Mouse (Mus musculus) MEL (cell line): ENCODE results near the gene Bcl11b.

Experiments used
- BHLHE40 ChIP-seq: IDR thresholded peaks from 2 replicates; pipeline ENCODE4 v1.6.1; 2012; ENCODE audit warnings: low read depth, mild to moderate bottlenecking, inconsistent platforms, low read length, improper control_type of control experiment, borderline replicate concordance
- CHD1 ChIP-seq: IDR thresholded peaks from 2 replicates; pipeline ENCODE4 v1.6.1; 2012; ENCODE audit warnings: low read depth, mild to moderate bottlenecking, inconsistent platforms, low read length, improper control_type of control experiment
- CTCF ChIP-seq, 3 experiments: IDR thresholded peaks in 2 of 3; conservative IDR thresholded peaks in 1 of 3; 2 replicates each; pipeline ENCODE4 v1.5.1; 2011 to 2012; ENCODE audit warnings: low read length in 3 of 3, low read depth in 2 of 3, mild to moderate bottlenecking in 2 of 3, improper control_type of control experiment in 1 of 3, inconsistent platforms in 1 of 3, mixed read lengths in 1 of 3, moderate library complexity in 1 of 3; ENCODE audit not compliant: control insufficient read depth in 1 of 3, insufficient read depth in 1 of 3, poor library complexity in 1 of 3, severe bottlenecking in 1 of 3
- EP300 ChIP-seq, 2 experiments: IDR thresholded peaks; 2 replicates each; pipeline ENCODE4 v1.6.1; 2011; ENCODE audit warnings: improper control_type of control experiment in 2 of 2, low read length in 2 of 2, low read depth in 1 of 2, mild to moderate bottlenecking in 1 of 2
- MAFK ChIP-seq: IDR thresholded peaks from 2 replicates; pipeline ENCODE4 v1.6.1; 2011; ENCODE audit warnings: low read depth, mild to moderate bottlenecking, low read length, improper control_type of control experiment, borderline replicate concordance
- NELFE ChIP-seq: IDR thresholded peaks from 2 replicates; pipeline ENCODE4 v1.6.1; 2011; ENCODE audit warnings: low read depth, low read length, improper control_type of control experiment
- POLR2A ChIP-seq, 2 experiments: IDR thresholded peaks; 2 replicates each; pipeline ENCODE4 v1.6.1; 2011 to 2012; ENCODE audit warnings: low read length in 2 of 2, mild to moderate bottlenecking in 2 of 2, control low read depth in 1 of 2, improper control_type of control experiment in 1 of 2, low read depth in 1 of 2, moderate library complexity in 1 of 2; ENCODE audit not compliant: control insufficient read depth in 1 of 2, insufficient read depth in 1 of 2, poor library complexity in 1 of 2
- RAD21 ChIP-seq: IDR thresholded peaks from 2 replicates; pipeline ENCODE4 v1.6.1; 2011; ENCODE audit warnings: mild to moderate bottlenecking, low read depth, low read length, improper control_type of control experiment
- TBP ChIP-seq: IDR thresholded peaks from 2 replicates; pipeline ENCODE4 v1.8.0; 2011; ENCODE audit warnings: low read depth, low read length, improper control_type of control experiment
- ZNF384 ChIP-seq: IDR thresholded peaks from 2 replicates; pipeline ENCODE4 v1.6.1; 2012; ENCODE audit warnings: low read depth, mild to moderate bottlenecking, inconsistent platforms, low read length, improper control_type of control experiment

DNA sequence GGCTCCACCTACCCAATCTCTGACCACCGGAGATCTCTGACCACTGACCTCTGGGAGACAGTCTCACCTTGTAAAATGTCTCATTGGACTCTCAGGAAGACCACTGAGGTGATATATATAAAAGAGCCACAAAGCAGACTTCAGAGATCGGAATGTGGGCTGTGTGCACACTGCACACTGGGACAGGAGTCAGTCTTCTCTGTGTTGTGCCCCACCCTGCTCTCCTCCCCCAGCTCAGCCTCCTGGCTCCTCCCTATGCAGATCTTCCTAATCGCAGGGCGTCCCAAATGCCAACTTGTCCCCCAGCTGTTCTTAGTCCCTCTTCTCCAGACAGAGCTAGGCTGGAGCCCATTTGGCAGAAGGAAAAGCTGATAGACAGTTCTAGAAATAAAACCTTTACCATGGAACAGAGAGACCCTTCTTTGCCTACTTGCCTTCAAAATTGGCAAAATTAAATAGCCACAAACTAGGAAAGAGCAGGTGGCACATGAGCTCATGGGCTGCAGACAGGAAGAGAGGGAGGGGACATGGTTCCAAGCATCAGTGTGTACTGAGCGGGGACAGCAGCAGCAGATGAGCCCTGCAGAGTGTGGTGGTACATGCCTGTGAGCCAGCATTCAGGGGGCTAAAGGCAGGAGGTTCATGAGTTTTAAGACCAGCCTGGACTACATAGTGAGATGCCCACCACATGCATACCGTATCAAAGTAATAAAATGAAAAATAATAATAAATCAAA lies 118.9 kb downstream of the Bcl11b start:
- no peak for TF ChIP-seq POLR2A (IDR thresholded peaks at IDR 0.05; ENCODE audit: control insufficient read depth in 1 of 2, insufficient read depth in 1 of 2, low read depth in 1 of 2, low read length in 2 of 2, poor library complexity in 1 of 2)
- no peak for TF ChIP-seq ZNF384
- TF ChIP-seq CTCF (IDR thresholded peaks at IDR 0.05 in 2 of 3, conservative IDR thresholded peaks at IDR 0.05 in 1 of 3; ENCODE audit: control insufficient read depth in 1 of 3, insufficient read depth in 1 of 3, low read depth in 2 of 3, low read length in 3 of 3, poor library complexity in 1 of 3, severe bottlenecking in 1 of 3), result no peak
- TF ChIP-seq RAD21, result no peak
- TF ChIP-seq TBP, result no peak
- no peak for TF ChIP-seq MAFK
- TF ChIP-seq CHD1, result no peak
- no peak for TF ChIP-seq BHLHE40
- no peak for TF ChIP-seq EP300 (IDR thresholded peaks at IDR 0.05; ENCODE audit: low read depth in 1 of 2, low read length in 2 of 2)
- no peak for TF ChIP-seq NELFE
